Mouse (Mus musculus): ENCODE measurements around the gene Cd22.

The Cd22 gene

GRCm38 (mm10) chr7:30826660-30827059, 53.5 kb downstream of the Cd22 start:
- TF ChIP-seq CTCF (conservative IDR thresholded peaks at IDR 0.05; ENCODE audit: low read length): no peak
- TF ChIP-seq NANOG (IDR thresholded peaks at IDR 0.05; ENCODE audit: borderline replicate concordance, low read length): no peak
- TF ChIP-seq POU5F1 (IDR thresholded peaks at IDR 0.05; ENCODE audit: borderline replicate concordance, low read length): no peak
- peaks cover 52% of the 10 kb centered on the region for H3K4me1 ChIP-seq (replicated peaks; ENCODE audit: low read depth, low read length)

DNA sequence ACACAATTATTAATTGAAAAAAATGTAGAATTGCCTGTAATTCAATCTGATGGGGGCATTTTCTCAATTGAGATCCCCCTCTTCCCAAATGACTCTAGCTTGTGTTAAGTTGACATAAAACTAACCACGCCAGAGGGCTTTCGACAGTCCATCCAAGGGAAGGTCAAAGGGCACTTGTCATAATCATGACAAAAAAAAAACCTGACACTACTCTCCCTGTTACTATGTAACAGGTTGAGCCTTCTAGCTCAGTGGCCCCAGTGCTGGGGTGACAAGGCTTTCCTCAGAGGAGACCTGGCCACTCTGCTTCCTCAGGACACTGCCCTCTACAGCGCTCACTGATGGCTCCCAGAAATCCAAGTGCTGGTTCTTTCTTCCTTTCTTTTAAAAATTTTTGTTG, 55.8 kb downstream of the Cd22 start:
- peaks cover 6% of the 10 kb centered on the region; the same call in 1 of the 2 replicates for H3K9me3 ChIP-seq (ENCODE audit: low read length)
- H3K4me3 ChIP-seq (replicated peaks; ENCODE audit: low read length): no peak overlapping the region
- no peak for TF ChIP-seq POU5F1 (IDR thresholded peaks at IDR 0.05; ENCODE audit: borderline replicate concordance, low read length)
- TF ChIP-seq NANOG (IDR thresholded peaks at IDR 0.05; ENCODE audit: borderline replicate concordance, low read length): no peak
- TF ChIP-seq CTCF (conservative IDR thresholded peaks at IDR 0.05; ENCODE audit: low read length): no peak
- no peaks in the 10 kb centered on the region for H3K36me3 ChIP-seq (ENCODE audit: insufficient read depth, low read length)
- H3K27me3 ChIP-seq (ENCODE audit: insufficient read depth, low read length): peaks cover 36% of the 10 kb centered on the region
- H3K4me1 ChIP-seq (replicated peaks; ENCODE audit: low read depth, low read length): peaks cover 65% of the 10 kb centered on the region

More at GRCm38 (mm10) chr7:30826660-30827059, 53.5 kb downstream of the Cd22 start:
- H3K27me3 ChIP-seq (ENCODE audit: insufficient read depth, low read length): peaks cover 14% of the 10 kb centered on the region
- peaks cover 9% of the 10 kb centered on the region; the same call in 1 of the 2 replicates for H3K9me3 ChIP-seq (ENCODE audit: low read length)
- no peaks in the 10 kb centered on the region for H3K36me3 ChIP-seq (ENCODE audit: insufficient read depth, low read length)
- H3K4me3 ChIP-seq (replicated peaks; ENCODE audit: low read length): no peak overlapping the region

GRCm38 (mm10) chr7:30823675-30824074, 56.5 kb downstream of the Cd22 start, which contains the start of gene Ffar2:
Ffar2 (minus strand) TSS chr7:30823775.
- H3K9me3 ChIP-seq (ENCODE audit: low read length): peaks cover 6% of the 10 kb centered on the region; the same call in 1 of the 2 replicates
- H3K36me3 ChIP-seq (ENCODE audit: insufficient read depth, low read length): no peaks in the 10 kb centered on the region
- H3K27me3 ChIP-seq (ENCODE audit: insufficient read depth, low read length): peaks cover 42% of the 10 kb centered on the region
- peaks cover 66% of the 10 kb centered on the region for H3K4me1 ChIP-seq (replicated peaks; ENCODE audit: low read depth, low read length)
- H3K4me3 ChIP-seq (replicated peaks; ENCODE audit: low read length): no peak within 1 kb of the TSS
- TF ChIP-seq NANOG (IDR thresholded peaks at IDR 0.05; ENCODE audit: borderline replicate concordance, low read length) (no peak), CTCF (conservative IDR thresholded peaks at IDR 0.05; ENCODE audit: low read length) (no peak), POU5F1 (IDR thresholded peaks at IDR 0.05; ENCODE audit: borderline replicate concordance, low read length) (no peak)

DNA sequence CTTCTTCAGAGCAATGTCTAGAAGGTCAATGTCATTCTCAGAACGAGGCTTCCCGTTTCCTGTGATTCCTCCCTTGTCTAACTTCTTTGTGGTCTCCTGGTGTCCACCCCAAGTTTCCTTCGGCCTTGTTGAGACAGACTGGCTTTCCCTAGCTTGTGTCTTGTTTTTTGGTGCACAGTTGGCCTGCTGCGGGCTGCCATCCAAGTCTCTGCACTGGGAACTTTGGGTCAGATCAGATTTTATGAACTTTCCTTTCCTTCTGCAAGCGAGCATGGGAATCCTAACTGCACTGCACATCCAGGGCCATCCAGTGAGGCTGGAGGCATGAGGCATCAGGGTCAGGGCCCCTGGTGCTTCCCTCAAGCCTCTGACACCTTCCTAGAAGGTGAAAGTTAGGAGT, 58.6 kb downstream of the Cd22 start:
- Histone ChIP-seq H3K4me3 (replicated peaks; ENCODE audit: low read length) (no peak overlapping the region), H3K27me3 (ENCODE audit: insufficient read depth, low read length) (peaks cover 57% of the 10 kb centered on the region), H3K4me1 (replicated peaks; ENCODE audit: low read depth, low read length) (peaks cover 54% of the 10 kb centered on the region), H3K9me3 (ENCODE audit: low read length) (no peaks in the 10 kb centered on the region), H3K36me3 (ENCODE audit: insufficient read depth, low read length) (no peaks in the 10 kb centered on the region)
- TF ChIP-seq POU5F1 (IDR thresholded peaks at IDR 0.05; ENCODE audit: borderline replicate concordance, low read length): no peak
- TF ChIP-seq NANOG (IDR thresholded peaks at IDR 0.05; ENCODE audit: borderline replicate concordance, low read length): no peak
- TF ChIP-seq CTCF (conservative IDR thresholded peaks at IDR 0.05; ENCODE audit: low read length): no peak

- Histone ChIP-seq H3K27me3 (ENCODE audit: insufficient read depth, low read length) (peaks cover 62% of the 10 kb centered on the region), H3K9me3 (ENCODE audit: low read length) (no peaks in the 10 kb centered on the region), H3K36me3 (ENCODE audit: insufficient read depth, low read length) (no peaks in the 10 kb centered on the region), H3K4me1 (replicated peaks; ENCODE audit: low read depth, low read length) (peaks cover 52% of the 10 kb centered on the region), H3K4me3 (replicated peaks; ENCODE audit: low read length) (no peak overlapping the region)
- TF ChIP-seq POU5F1 (IDR thresholded peaks at IDR 0.05; ENCODE audit: borderline replicate concordance, low read length) (no peak), NANOG (IDR thresholded peaks at IDR 0.05; ENCODE audit: borderline replicate concordance, low read length) (no peak), CTCF (conservative IDR thresholded peaks at IDR 0.05; ENCODE audit: low read length) (no peak)
These were observed 59.2 kb downstream of the Cd22 start for GRCm38 (mm10) chr7:30820854-30821445.

GRCm38 (mm10) chr7:30820131-30820530, 60.0 kb downstream of the Cd22 start:
- Histone ChIP-seq H3K4me3 (replicated peaks; ENCODE audit: low read length) (peak overlapping the region; percentile 52), H3K27me3 (ENCODE audit: insufficient read depth, low read length) (peaks cover 66% of the 10 kb centered on the region), H3K4me1 (replicated peaks; ENCODE audit: low read depth, low read length) (peaks cover 45% of the 10 kb centered on the region), H3K9me3 (ENCODE audit: low read length) (no peaks in the 10 kb centered on the region), H3K36me3 (ENCODE audit: insufficient read depth, low read length) (no peaks in the 10 kb centered on the region)
- no peak for TF ChIP-seq POU5F1 (IDR thresholded peaks at IDR 0.05; ENCODE audit: borderline replicate concordance, low read length)
- no peak for TF ChIP-seq NANOG (IDR thresholded peaks at IDR 0.05; ENCODE audit: borderline replicate concordance, low read length)
- no peak for TF ChIP-seq CTCF (conservative IDR thresholded peaks at IDR 0.05; ENCODE audit: low read length)

All from E14TG2a.4 (cell line).